Mouse (Mus musculus): Measurements from ENCODE around the gene Dscaml1.

DNA sequence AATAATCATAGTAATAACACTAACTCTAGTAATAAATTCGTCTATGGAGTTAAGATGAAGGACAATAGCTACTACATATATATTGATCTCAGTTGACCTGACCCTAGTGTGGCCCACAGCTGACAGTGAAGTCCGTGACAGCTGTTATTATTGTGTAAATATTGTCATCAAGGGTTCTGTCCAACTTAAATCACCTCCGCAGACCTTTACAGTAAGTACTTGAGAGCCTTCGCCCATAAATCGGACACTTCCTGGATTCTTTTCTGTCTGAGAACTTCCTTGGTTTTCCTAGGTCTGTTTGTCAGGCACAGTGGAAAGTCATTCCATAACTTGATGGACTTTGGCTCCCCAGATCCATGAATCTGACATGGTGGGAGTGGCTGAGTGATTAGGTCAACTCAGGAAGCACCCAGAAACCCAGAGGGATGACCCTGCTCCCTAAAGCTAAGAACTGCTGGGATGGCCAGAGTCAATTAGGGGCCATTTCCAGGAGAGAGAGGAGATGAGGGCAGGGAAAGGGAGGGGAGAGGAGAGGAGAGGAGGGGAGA lies 17.9 kb downstream of the Dscaml1 start:
- TF ChIP-seq CTCF (IDR thresholded peaks at IDR 0.05; ENCODE audit: control insufficient read depth, insufficient read depth, insufficient replicate concordance, low read depth, low read length) (no peak), POLR2A (IDR thresholded peaks at IDR 0.05; ENCODE audit: control insufficient read depth, low read depth, low read length) (no peak)
